Mouse (Mus musculus): Measurements from ENCODE around the gene Agtrap. TPM values are rescaled to one million over a fixed set of nuclear protein-coding genes. Genes with fewer than 3 reads are reported as not detected.

Gene Agtrap
- 7.1 and 7.5 TPM in 2 replicates for polyA plus RNA-seq (2012; rRNA removed)

DNA sequence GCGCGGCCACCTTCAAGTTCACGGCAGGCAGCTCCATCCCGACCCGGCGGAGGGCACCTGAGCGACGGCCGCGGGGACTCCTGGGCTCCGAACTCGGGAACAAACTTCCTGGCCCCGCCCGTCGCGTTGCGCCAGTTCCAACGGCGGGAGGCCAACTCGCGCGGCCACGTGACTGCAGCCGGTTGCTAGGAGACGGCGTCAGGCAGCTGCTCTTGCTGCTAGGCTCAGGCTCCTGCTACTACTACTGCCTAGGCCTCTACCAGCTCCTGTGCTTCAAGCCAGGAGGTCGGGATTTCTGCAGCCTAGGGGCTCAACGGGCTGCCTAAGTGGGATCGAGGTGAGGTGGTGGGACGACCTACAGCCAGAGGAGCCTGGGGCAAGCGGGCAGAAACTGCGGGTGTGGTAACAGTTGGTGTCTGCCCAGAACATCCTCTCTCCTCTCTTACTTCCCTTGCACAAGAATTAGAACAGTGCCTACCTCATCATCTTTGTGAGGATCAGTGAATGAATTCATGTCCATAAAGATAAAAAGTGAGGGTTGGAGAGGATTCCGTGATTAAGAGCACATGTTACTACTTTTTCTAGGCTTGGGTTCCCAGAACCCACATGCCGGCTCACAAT lies at the start of gene Agtrap:
Gene Agtrap (minus strand): TSS at position 125 of the 621 bp plus-strand sequence.

GRCm38 (mm10) chr4:148130561-148131413 lies 43.0 kb upstream of the Agtrap start, which contains the start of gene Draxin:
Draxin (minus strand) TSS chr4:148130698.

GRCm38 (mm10) chr4:148130133-148130532 lies 42.3 kb upstream of the Agtrap start, which contains the start of gene Mad2l2:
Mad2l2 (plus strand) TSS chr4:148130384.

GRCm38 (mm10) chr4:148038600-148039253 lies 49.1 kb downstream of the Agtrap start, which contains the start of the genes Clcn6 and Mthfr:
Clcn6 (minus strand) TSS chr4:148038821.
Mthfr (plus strand) TSS chr4:148039077.

Other genes starting within 250 kb of the Agtrap start
- gene Zfp933, start 239.7 kb downstream of the Agtrap start, polyA plus RNA-seq (2012; rRNA removed) = 7.0 and 9.1 TPM in 2 replicates
- gene Miip, start 219.2 kb downstream of the Agtrap start, polyA plus RNA-seq (2012; rRNA removed) = 82.4 and 102 TPM in 2 replicates
- gene Fv1, start 219.1 kb downstream of the Agtrap start, polyA plus RNA-seq (2012; rRNA removed) = 13.5 and 17.3 TPM in 2 replicates
- 29.4 and 32.8 TPM in 2 replicates for gene Mfn2, start 183.3 kb downstream of the Agtrap start, polyA plus RNA-seq (2012; rRNA removed)
- gene Plod1, start 151.3 kb downstream of the Agtrap start, polyA plus RNA-seq (2012; rRNA removed) = 17.5 and 26.6 TPM in 2 replicates
- gene 2510039O18Rik, start 147.1 kb downstream of the Agtrap start, polyA plus RNA-seq (2012; rRNA removed) = 38.0 and 39.9 TPM in 2 replicates
- 4.8 and 6.4 TPM in 2 replicates for gene Nppb, start 102.2 kb downstream of the Agtrap start, polyA plus RNA-seq (2012; rRNA removed)
- gene Nppa, start 87.3 kb downstream of the Agtrap start, polyA plus RNA-seq (2012; rRNA removed) = 85.8 and 91.4 TPM in 2 replicates
- 35.8 and 36.3 TPM in 2 replicates for gene Clcn6, start 49.2 kb downstream of the Agtrap start, polyA plus RNA-seq (2012; rRNA removed)
- gene Mthfr, start 49.0 kb downstream of the Agtrap start, polyA plus RNA-seq (2012; rRNA removed) = 33.7 and 39.2 TPM in 2 replicates
- gene Mad2l2, start 42.4 kb upstream of the Agtrap start, polyA plus RNA-seq (2012; rRNA removed) = 50.8 and 72.6 TPM in 2 replicates
- 19.9 and 21.7 TPM in 2 replicates for gene Draxin, start 42.7 kb upstream of the Agtrap start, polyA plus RNA-seq (2012; rRNA removed)
- gene Fbxo6, start 64.1 kb upstream of the Agtrap start, polyA plus RNA-seq (2012; rRNA removed) = 14.1 and 14.8 TPM in 2 replicates
- 57.4 and 59.1 TPM in 2 replicates for gene Fbxo44, start 72.5 kb upstream of the Agtrap start, polyA plus RNA-seq (2012; rRNA removed)
- gene Fbxo2, start 72.6 kb upstream of the Agtrap start, polyA plus RNA-seq (2012; rRNA removed) = 1.5 and 2.7 TPM in 2 replicates
- gene Disp3, start 199.9 kb upstream of the Agtrap start, polyA plus RNA-seq (2012; rRNA removed) = 3.4 and 6.2 TPM in 2 replicates